Mouse (Mus musculus) layer of hippocampus, adult 2 months (tissue): ENCODE data around the gene Pacsin1. TPM values are rescaled to one million over a fixed set of nuclear protein-coding genes. Genes with fewer than 3 reads are reported as not detected.
"Not testable (repeated sequence)": the region's sequence is repeated elsewhere in the genome, so short reads cannot be mapped to it uniquely, and the experiment has no call there.

ENCODE experiments used
- DNase-seq, 2 experiments: peaks; one replicate each; pipeline ENCODE4 v3.0.0; 2022; ENCODE audit warnings: low spot score in 2 of 2
- H3K27ac ChIP-seq: fragments of 200-600 bp; 2 replicates; pipeline ENCODE4 v1.8.1; 2022
- H3K4me3 ChIP-seq: fragments of 200-600 bp; 2 replicates; pipeline ENCODE4 v1.8.1; 2022; ENCODE audit warnings: mild to moderate bottlenecking
- CTCF ChIP-seq: fragments of 200-600 bp; conservative IDR thresholded peaks from 2 replicates; pipeline ENCODE4 v1.8.1; 2022; ENCODE audit warnings: antibody characterized with exemption, mild to moderate bottlenecking, moderate library complexity
- total RNA-seq, 2 experiments: library from RNA; stranded (reverse); gene quantifications; 2 replicates each; pipeline ENCODE4 v1.2.3; 2021

Gene Pacsin1
- total RNA-seq, 2 experiments from 2014 or later: 321 to 335 TPM

DNA sequence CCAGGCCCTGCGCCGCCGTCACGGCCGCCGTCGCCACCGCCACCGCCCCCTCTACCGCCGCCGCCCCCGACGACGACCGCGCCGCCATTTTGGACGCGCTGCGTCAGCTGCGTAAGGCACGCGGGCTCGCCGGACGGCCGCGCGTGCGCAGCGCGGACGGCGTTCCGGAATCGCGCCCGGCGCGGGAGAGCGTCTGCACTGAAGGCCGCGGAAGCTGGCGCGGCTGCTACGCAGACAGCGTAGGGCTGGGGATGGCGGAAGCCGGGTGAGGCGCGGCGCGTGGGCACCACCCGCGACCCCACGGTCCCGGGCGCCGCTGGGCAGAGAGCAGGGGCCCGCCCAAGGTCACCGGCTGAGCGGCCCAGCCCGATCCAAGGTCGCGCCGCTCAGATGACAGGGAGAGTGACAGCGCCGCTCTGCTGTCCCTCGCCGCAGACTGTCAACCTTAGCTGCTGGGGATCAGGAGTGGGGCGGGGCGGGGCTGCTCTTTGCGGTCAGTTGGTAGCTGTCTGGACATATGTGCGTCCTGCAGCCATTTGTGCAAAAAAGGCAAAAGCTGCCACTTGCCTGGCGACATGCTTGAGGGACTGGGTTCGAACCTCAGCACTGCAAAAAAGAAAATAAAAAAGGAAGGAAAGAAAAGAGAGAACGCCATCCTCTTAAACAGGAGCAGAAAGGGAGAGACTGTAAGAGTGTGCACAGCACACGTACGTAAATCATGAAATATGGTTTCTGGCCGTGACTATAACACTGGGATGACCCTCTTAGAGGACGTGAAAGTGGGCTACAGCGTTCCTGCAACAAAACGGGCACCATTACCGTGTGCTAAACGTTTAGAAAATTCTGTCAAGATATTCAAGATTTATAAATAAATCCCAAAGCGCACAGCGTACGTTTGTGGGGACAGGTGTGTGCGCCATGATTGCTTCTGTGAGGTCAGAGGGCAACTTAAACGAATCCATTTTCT, 31.7 kb upstream of the Pacsin1 start, which contains the start of gene Nudt3:
Nudt3 (minus strand) TSS at position 136 of the 967 bp plus-strand sequence.
- peak; percentile 23 for TF ChIP-seq CTCF
- Histone ChIP-seq H3K4me3 (peak within 1 kb of the TSS; percentile 69), H3K27ac (peak within 1 kb of the TSS; percentile 100)
- peak; percentile 83 to 90 for DNase-seq

DNA sequence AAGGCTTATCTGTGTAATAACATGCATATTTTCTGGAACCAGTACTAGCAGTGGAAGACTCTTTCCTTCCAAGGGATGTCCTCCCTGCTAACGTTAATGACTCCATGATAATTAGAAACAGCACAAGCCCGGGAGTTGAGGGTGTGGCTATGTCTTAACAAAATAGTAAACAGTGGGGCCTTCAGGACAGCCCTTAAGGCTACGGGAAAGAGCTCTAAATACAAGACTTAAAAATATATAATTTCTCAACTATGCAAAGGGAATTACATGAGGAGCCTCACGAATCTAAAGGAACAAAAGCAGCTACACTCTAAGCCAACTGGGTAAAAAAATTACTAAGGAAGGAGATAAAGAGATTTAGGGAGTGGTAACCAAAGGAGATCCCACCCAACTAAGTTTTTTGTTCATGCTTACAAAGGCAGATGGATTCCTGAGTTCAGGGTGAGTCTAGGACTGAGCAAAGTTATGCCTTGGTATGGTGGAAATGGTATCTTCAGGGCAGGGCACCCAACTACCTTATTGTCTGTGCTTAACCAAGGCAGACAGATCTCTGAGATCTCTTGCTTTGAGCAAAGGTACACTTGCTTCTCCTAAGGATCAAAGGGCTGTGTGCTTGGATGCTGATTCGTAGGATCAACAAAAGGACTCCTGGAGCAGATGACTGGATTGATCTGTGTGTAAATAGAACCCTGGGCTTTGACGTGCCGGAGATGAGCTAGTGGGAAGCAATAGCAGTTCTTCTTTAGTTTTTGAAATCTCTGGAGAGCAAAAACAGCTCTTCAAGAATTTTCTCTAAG, 29.7 kb upstream of the Pacsin1 start:
- TF ChIP-seq CTCF: no peak
- DNase-seq: no peak
- Histone ChIP-seq H3K4me3 (no peak overlapping the region), H3K27ac (peak overlapping the region; percentile 65)

- H3K27ac ChIP-seq: peak overlapping the region; percentile 65
- no peak for TF ChIP-seq CTCF
- no peak for DNase-seq
- no peak overlapping the region for H3K4me3 ChIP-seq
Observed at GRCm38 (mm10) chr17:27626681-27627080, 28.6 kb upstream of the Pacsin1 start.

- TF ChIP-seq CTCF: peak; percentile 39
- no peak for DNase-seq
- no peak overlapping the region for H3K4me3 ChIP-seq
- H3K27ac ChIP-seq: peak overlapping the region; percentile 33; the same call in 1 of the 2 replicates
Observed at GRCm38 (mm10) chr17:27627451-27627850, 27.9 kb upstream of the Pacsin1 start.

GRCm38 (mm10) chr17:27628376-27628775, 26.9 kb upstream of the Pacsin1 start:
- Histone ChIP-seq H3K27ac (no peak overlapping the region), H3K4me3 (no peak overlapping the region)
- no peak for TF ChIP-seq CTCF
- no peak for DNase-seq

DNA sequence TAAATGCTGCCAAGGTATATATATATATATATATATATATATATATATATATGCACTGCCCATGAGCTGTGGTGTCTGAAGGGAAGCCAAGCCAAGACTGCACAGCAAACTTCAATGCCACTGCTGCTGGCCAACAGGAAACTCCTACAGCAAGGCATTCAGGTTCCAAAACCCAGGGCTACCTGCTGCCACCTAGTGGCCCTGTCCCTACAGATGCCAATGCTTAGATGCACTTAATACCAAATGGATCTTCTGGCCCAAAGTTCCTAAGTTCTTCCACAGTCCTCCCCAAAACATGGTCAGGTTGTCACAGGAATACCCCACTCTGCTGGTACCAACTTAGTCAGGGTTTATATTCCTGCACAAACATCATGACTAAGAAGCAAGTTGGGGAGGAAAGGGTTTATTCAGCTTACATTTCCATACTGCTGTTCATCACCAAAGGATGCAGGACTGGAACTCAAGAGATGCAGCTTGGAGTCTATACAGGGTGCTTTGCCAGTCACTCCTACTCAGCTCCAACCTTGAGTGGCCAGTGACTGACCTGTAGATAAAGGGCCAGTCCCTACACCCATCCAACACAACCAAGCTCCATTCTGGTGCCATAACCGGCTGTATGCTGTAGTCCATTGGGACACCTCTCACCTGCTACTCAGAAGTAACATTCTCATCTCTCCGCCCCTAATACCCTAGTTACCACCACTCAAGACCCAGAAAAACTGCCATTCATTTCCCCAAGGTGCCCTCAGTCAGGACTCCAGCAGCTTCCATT, 25.9 kb upstream of the Pacsin1 start:
- no peak overlapping the region for H3K4me3 ChIP-seq
- DNase-seq: peak; percentile 84 to 85
- peak; percentile 81 for TF ChIP-seq CTCF
- no peak overlapping the region for H3K27ac ChIP-seq

GRCm38 (mm10) chr17:27634871-27635574, 20.3 kb upstream of the Pacsin1 start, which contains the start of gene RPS10-NUDT3:
TSS of gene RPS10-NUDT3 (minus strand) at chr17:27635222.
- TF ChIP-seq CTCF: peak; percentile 36; the same call in 1 of the 2 replicates
- DNase-seq: peak; percentile 86 to 87
- Histone ChIP-seq H3K27ac (peak within 1 kb of the TSS; percentile 90), H3K4me3 (peak within 1 kb of the TSS; percentile 95)

- H3K27ac ChIP-seq: peak overlapping the region; percentile 90
- peak overlapping the region; percentile 95 for H3K4me3 ChIP-seq
- DNase-seq: not testable (repeated sequence)
Observed at GRCm38 (mm10) chr17:27635575-27635903, 19.8 kb upstream of the Pacsin1 start.

GRCm38 (mm10) chr17:27636132-27637020, 18.9 kb upstream of the Pacsin1 start, which contains the start of gene Rps10:
TSS of gene Rps10 (minus strand) at chr17:27636669.
- Histone ChIP-seq H3K4me3 (peak within 1 kb of the TSS; percentile 95), H3K27ac (peak within 1 kb of the TSS; percentile 90)
- no peak for TF ChIP-seq CTCF
- no peak for DNase-seq

DNA sequence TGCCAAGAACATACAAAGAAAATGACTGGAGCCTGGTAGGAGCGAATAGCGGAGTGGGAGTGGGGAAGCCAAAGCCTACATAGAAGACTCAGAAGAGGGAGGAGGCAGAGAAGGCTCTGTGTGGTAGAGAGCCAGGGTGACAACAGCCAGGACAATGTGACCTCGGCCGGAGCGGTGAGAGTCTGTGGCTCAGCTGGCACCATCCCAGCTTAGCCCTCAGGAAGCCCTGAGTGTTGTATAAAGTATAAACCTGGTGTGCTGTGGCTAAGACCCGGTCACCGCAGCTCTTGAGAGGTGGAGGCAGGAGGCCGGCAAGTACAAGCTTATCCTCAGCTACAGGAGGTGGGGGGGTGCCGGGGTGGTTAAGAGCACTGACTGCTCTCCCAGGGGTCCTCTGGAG, 18.0 kb upstream of the Pacsin1 start:
- Histone ChIP-seq H3K4me3 (no peak overlapping the region), H3K27ac (peak overlapping the region; percentile 90; the same call in 1 of the 2 replicates)
- no peak for TF ChIP-seq CTCF
- DNase-seq: no peak

DNA sequence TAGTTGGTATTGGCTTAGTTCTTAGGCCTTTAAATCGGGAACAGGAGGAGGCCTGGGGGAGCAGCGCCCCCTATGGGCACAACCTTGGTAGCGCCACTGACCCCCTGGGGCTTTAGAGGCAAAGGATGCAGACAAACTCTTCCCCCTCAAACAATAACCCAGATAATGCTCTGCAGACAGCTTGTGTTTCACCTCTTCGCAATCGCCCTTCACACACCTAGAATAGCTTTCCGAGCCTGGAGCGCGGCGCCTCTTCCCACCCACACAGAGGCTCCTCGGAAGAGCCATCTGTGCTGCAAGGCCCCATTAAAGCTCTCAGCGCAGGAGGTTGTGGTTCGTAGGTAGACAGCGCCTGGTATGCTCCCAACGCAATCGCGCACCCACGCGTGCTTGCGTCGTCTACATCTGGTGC, 16.4 kb upstream of the Pacsin1 start:
- peak; percentile 58 to 70 for DNase-seq
- Histone ChIP-seq H3K27ac (peak overlapping the region; percentile 81), H3K4me3 (no peak overlapping the region)
- TF ChIP-seq CTCF: peak; percentile 82
